ENCODE assay signal across 9 mouse cellular contexts in genomic region chr5:151651411-151651784, GRCm38 (mm10). TPM values are rescaled to one million over a fixed set of nuclear protein-coding genes. Genes with fewer than 3 reads are reported as not detected.
DNase-seq lines count a peak whose midpoint lies in the region; ATAC-seq and TF ChIP-seq lines count a peak whose summit lies in the region.
"Had no signal": no experiment of that assay in that cellular context is flagged by ENCODE, and none has a peak within 500 bp of the region (broad histone marks: within the 10 kb centered on the region; RNA-seq: fewer than 3 reads in every experiment).

No protein-coding gene starts in this region.

- intact Hi-C loops in heart, postnatal 10 days (cut with DNase I) = no loop called here

- H3K4me1 ChIP-seq in heart, embryonic 16.5 days (ENCODE audit: control insufficient read depth, insufficient read depth, low read length) = peaks cover 4% of the 10 kb centered on the region
- H3K4me1 ChIP-seq in embryonic facial prominence, embryonic 10.5 days = peaks cover 12% of the 10 kb centered on the region
- H3K4me1 ChIP-seq in hindbrain, postnatal 0 days (ENCODE audit: insufficient read depth, low read length) = peaks cover 7% of the 10 kb centered on the region
- peaks cover 13% of the 10 kb centered on the region for H3K4me1 ChIP-seq in midbrain, embryonic 13.5 days (replicated peaks)

- peak overlapping the region; percentile 80 for H3K4me2 ChIP-seq in heart, embryonic 16.5 days (ENCODE audit: low read depth, low read length)
- peak overlapping the region; percentile 71 for H3K4me2 ChIP-seq in hindbrain, postnatal 0 days (ENCODE audit: low read depth, low read length)
- H3K4me2 ChIP-seq in midbrain, embryonic 13.5 days (replicated peaks) = peak overlapping the region; percentile 74; the same call in 1 of the 2 replicates

- 65% methylated on average over 3 of the region's 3 CpGs for WGBS in heart, embryonic 16.5 days
- WGBS in embryonic facial prominence, embryonic 10.5 days = 66% methylated on average over 3 of the region's 3 CpGs
- WGBS in hindbrain, postnatal 0 days = 65% methylated on average over 3 of the region's 3 CpGs
- 64% methylated on average over 3 of the region's 3 CpGs for WGBS in midbrain, embryonic 13.5 days

- DNase-seq in heart, postnatal 10 days = no peak
- DNase-seq in embryonic facial prominence, embryonic 10.5 days (ENCODE audit: low spot score) = no peak
- DNase-seq in hindbrain, postnatal 0 days (ENCODE audit: low spot score) = no peak
- DNase-seq in embryo, embryonic 9.5 days (ENCODE audit: extremely low spot score) = no peak
- no peak for DNase-seq in spleen, postnatal 4 days (ENCODE audit: low spot score in 2 of 2)
- no peak for DNase-seq in layer of hippocampus, adult 9-10 months (ENCODE audit: low spot score)

- peaks cover 20% of the 10 kb centered on the region for H3K36me3 ChIP-seq in heart, embryonic 16.5 days (ENCODE audit: control insufficient read depth, insufficient read depth)
- peaks cover 34% of the 10 kb centered on the region for H3K36me3 ChIP-seq in embryonic facial prominence, embryonic 10.5 days (replicated peaks)
- peaks cover 17% of the 10 kb centered on the region for H3K36me3 ChIP-seq in hindbrain, postnatal 0 days (ENCODE audit: insufficient read depth, low read length)
- H3K36me3 ChIP-seq in midbrain, embryonic 13.5 days = peaks cover 27% of the 10 kb centered on the region

- H3K9me3 ChIP-seq in heart, embryonic 16.5 days (replicated peaks; ENCODE audit: control insufficient read depth, low read length) = no peaks in the 10 kb centered on the region
- H3K9me3 ChIP-seq in embryonic facial prominence, embryonic 10.5 days = no peaks in the 10 kb centered on the region
- H3K9me3 ChIP-seq in hindbrain, postnatal 0 days (ENCODE audit: low read length) = no peaks in the 10 kb centered on the region
- H3K9me3 ChIP-seq in midbrain, embryonic 13.5 days = no peaks in the 10 kb centered on the region

- H3K4me3 ChIP-seq in heart, embryonic 16.5 days (ENCODE audit: low read length) = peak overlapping the region; percentile 80
- peak overlapping the region; percentile 81 for H3K4me3 ChIP-seq in embryonic facial prominence, embryonic 10.5 days
- peak overlapping the region; percentile 65 for H3K4me3 ChIP-seq in hindbrain, postnatal 0 days (ENCODE audit: low read length)
- peak overlapping the region; percentile 70; the same call in 1 of the 2 replicates for H3K4me3 ChIP-seq in midbrain, embryonic 13.5 days (replicated peaks)

- TF ChIP-seq CTCF in hindbrain, postnatal 0 days (IDR thresholded peaks at IDR 0.05; ENCODE audit: low read depth) = no peak

- H3K27ac ChIP-seq in heart, embryonic 16.5 days (ENCODE audit: low read length) = no peak overlapping the region; the same call in 1 of the 2 replicates
- H3K27ac ChIP-seq in embryonic facial prominence, embryonic 10.5 days (replicated peaks) = peak overlapping the region; percentile 93
- H3K27ac ChIP-seq in hindbrain, postnatal 0 days = peak overlapping the region; percentile 74; the same call in 1 of the 2 replicates
- H3K27ac ChIP-seq in midbrain, embryonic 13.5 days = peak overlapping the region; percentile 71

- no peak for ATAC-seq in heart, embryonic 16.5 days (replicated peaks; ENCODE audit: extremely low read depth, insufficient read depth, low FRiP score)
- no peak for ATAC-seq in hindbrain, postnatal 0 days
- no peak for ATAC-seq in midbrain, embryonic 13.5 days

- no peaks in the 10 kb centered on the region for H3K27me3 ChIP-seq in heart, embryonic 16.5 days (ENCODE audit: control insufficient read depth, insufficient read depth, low read length)
- no peaks in the 10 kb centered on the region for H3K27me3 ChIP-seq in embryonic facial prominence, embryonic 10.5 days (replicated peaks; ENCODE audit: low read depth, poor library complexity, severe bottlenecking)
- no peaks in the 10 kb centered on the region for H3K27me3 ChIP-seq in hindbrain, postnatal 0 days (ENCODE audit: insufficient read depth, low read length)
- no peaks in the 10 kb centered on the region for H3K27me3 ChIP-seq in midbrain, embryonic 13.5 days

- H3K9ac ChIP-seq in heart, embryonic 16.5 days (ENCODE audit: low read length) = peak overlapping the region; percentile 76
- no peak overlapping the region for H3K9ac ChIP-seq in hindbrain, postnatal 0 days (replicated peaks; ENCODE audit: low read length)
- H3K9ac ChIP-seq in midbrain, embryonic 13.5 days (replicated peaks) = no peak overlapping the region

RNA-seq across cellular contexts. Expression of gene Rfc3, which starts 0.4 kb away (rescaled TPM):
- 42.9 and 53.4 TPM in 2 replicates for polyA plus RNA-seq in heart, embryonic 16.5 days (2015; fragmentation: Nextera tagmentation; extraction: Ambion mirVana)
- total RNA-seq in heart, postnatal 10 days (2021) = 10 to 100 TPM in 1 of 2 experiments, 1 to 10 TPM in 1; 9.7 to 14.8 TPM
- polyA plus RNA-seq in embryonic facial prominence, embryonic 10.5 days (2016; fragmentation: Nextera tagmentation; extraction: Ambion mirVana) = 153 and 157 TPM in 2 replicates
- 25.8 and 38.5 TPM in 2 replicates for total RNA-seq in hindbrain, postnatal 0 days (2014; rRNA removed)
- 63.4 and 63.9 TPM in 2 replicates for polyA plus RNA-seq in hindbrain, postnatal 0 days (2015; fragmentation: Nextera tagmentation; extraction: Ambion mirVana)
- polyA plus RNA-seq in midbrain, embryonic 13.5 days (2015; fragmentation: Nextera tagmentation; extraction: Ambion mirVana) = 79.4 and 94.0 TPM in 2 replicates

RNA-seq across cellular contexts. Expression of gene Vmn2r18, which starts 45.6 kb away (rescaled TPM):
- polyA plus RNA-seq in heart, embryonic 16.5 days (2015; fragmentation: Nextera tagmentation; extraction: Ambion mirVana) = not detected in 2 replicates
- not detected for total RNA-seq in heart, postnatal 10 days (2021)
- polyA plus RNA-seq in embryonic facial prominence, embryonic 10.5 days (2016; fragmentation: Nextera tagmentation; extraction: Ambion mirVana) = 0.14 TPM in 1 of 2 replicates, not detected in the other
- not detected in 2 replicates for total RNA-seq in hindbrain, postnatal 0 days (2014; rRNA removed)
- polyA plus RNA-seq in hindbrain, postnatal 0 days (2015; fragmentation: Nextera tagmentation; extraction: Ambion mirVana) = 0.06 TPM in 1 of 2 replicates, not detected in the other
- 0.08 and 0.18 TPM in 2 replicates for polyA plus RNA-seq in midbrain, embryonic 13.5 days (2015; fragmentation: Nextera tagmentation; extraction: Ambion mirVana)
- polyA plus RNA-seq: gonadal fat pad, adult 2 months had no signal
